Mouse (Mus musculus) T-cell, adult 2 months (primary cell): ENCODE measurements around the gene Gm10719.
"Not testable (repeated sequence)": the region's sequence is repeated elsewhere in the genome, so short reads cannot be mapped to it uniquely, and the experiment has no call there.

Experiments used
- DNase-seq: peaks from one replicate; pipeline ENCODE4 v3.0.0; 2022; ENCODE audit warnings: low spot score

Gm10719 gene

GRCm38 (mm10) chr9:3025653-3026052, 8.4 kb downstream of the Gm10719 start:
- peak; percentile 73 for DNase-seq

- DNase-seq = not testable (repeated sequence)
Observed at GRCm38 (mm10) chr9:3026136-3026535, 8.9 kb downstream of the Gm10719 start.

- not testable (repeated sequence) for DNase-seq
Observed at GRCm38 (mm10) chr9:3026741-3027140, 9.5 kb downstream of the Gm10719 start.

- not testable (repeated sequence) for DNase-seq
Observed at GRCm38 (mm10) chr9:3027200-3027599, 10.0 kb downstream of the Gm10719 start.

- DNase-seq = peak; percentile 46
Observed at GRCm38 (mm10) chr9:3029276-3030000, 12.2 kb downstream of the Gm10719 start.

- DNase-seq = not testable (repeated sequence)
Observed at GRCm38 (mm10) chr9:3030677-3031318, 13.6 kb downstream of the Gm10719 start.

GRCm38 (mm10) chr9:3034299-3034698, 17.1 kb downstream of the Gm10719 start, which contains the start of gene Gm17535:
Gene Gm17535, plus strand, starts transcription at chr9:3034599.
- DNase-seq = not testable (repeated sequence)

- DNase-seq = not testable (repeated sequence)
Observed at GRCm38 (mm10) chr9:3036577-3036976, 19.4 kb downstream of the Gm10719 start, which contains the start of gene Gm10715. Gene Gm10715, plus strand, starts transcription at chr9:3036877.

GRCm38 (mm10) chr9:3038161-3038560, 21.0 kb downstream of the Gm10719 start:
- DNase-seq = not testable (repeated sequence)
